Mouse (Mus musculus) embryo, embryonic 11.5 days (tissue): Measurements from ENCODE around the gene Pard6b.

Experiments
- DNase-seq: peaks from one replicate; pipeline ENCODE4 v3.0.0-alpha.2; 2012; ENCODE audit warnings: low read depth, low spot score

Pard6b gene

GRCm38 (mm10) chr2:168128211-168128859, 47.5 kb downstream of the Pard6b start:
- DNase-seq: peak; percentile 84

GRCm38 (mm10) chr2:168130046-168130445, 49.2 kb downstream of the Pard6b start:
- no peak for DNase-seq

GRCm38 (mm10) chr2:168137161-168137560, 56.4 kb downstream of the Pard6b start:
- DNase-seq: no peak

GRCm38 (mm10) chr2:168143794-168144193, 63.0 kb downstream of the Pard6b start:
- DNase-seq: no peak

- DNase-seq: no peak
Measured at GRCm38 (mm10) chr2:168145437-168145836, 64.6 kb downstream of the Pard6b start.

- no peak for DNase-seq
Measured at GRCm38 (mm10) chr2:168147722-168148432, 67.1 kb downstream of the Pard6b start.

- DNase-seq: no peak
Measured at GRCm38 (mm10) chr2:168149241-168149640, 68.4 kb downstream of the Pard6b start.
